Mouse (Mus musculus): Measurements from ENCODE around the gene Gab2.

Gab2 gene

GRCm38 (mm10) chr7:97314646-97315045, 233.3 kb downstream of the Gab2 start:
- DNase-seq (ENCODE audit: low spot score in 2 of 2) = no peak

GRCm38 (mm10) chr7:97315656-97316055, 234.3 kb downstream of the Gab2 start:
- no peak for DNase-seq (ENCODE audit: low spot score in 2 of 2)

- DNase-seq (ENCODE audit: low spot score in 2 of 2) = no peak
Observed at GRCm38 (mm10) chr7:97317706-97318105, 236.3 kb downstream of the Gab2 start.

GRCm38 (mm10) chr7:97324342-97324741, 243.0 kb downstream of the Gab2 start:
- DNase-seq (ENCODE audit: low spot score in 2 of 2) = no peak

DNA sequence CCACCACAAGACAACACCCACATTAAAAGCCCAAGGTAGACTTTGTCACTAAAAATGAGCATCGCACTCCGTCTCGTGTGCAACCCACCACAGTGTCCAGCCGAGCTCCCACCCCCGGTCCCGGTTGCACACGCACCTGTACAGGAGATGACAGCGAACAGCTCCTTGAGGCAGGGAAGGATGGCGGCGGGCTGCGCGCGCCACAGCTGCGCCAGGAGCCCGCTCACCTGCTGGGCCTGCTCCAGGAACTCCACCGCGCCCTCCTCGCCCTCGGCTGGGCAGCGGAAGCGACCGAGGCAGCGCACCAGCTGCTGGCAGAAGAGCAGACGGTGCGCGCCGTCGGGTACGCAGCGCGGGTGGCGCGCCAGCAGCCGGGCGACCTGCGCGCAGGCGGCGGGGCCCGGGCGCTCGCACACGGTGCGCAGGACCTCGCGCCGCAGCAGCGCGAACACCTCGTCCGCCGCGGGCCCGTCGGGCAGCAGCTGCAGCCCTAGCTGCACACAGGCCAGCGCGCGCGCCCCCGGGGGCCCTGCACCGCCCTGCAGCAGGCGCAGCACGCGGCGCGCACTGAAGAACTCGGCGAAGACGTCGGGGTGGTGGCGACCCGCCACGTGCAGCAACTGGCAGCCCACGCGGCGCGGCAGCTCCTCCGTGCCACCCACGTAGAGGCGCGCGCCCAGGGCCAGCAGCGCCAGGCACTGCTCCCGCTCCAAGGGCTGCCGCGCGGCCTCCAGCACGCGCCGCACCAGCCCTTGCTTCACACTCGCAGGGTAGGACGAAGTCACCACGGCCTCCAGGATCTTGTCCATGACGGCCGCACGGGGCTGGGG, 244.0 kb downstream of the Gab2 start:
- no peak for DNase-seq (ENCODE audit: low spot score in 2 of 2)

DNA sequence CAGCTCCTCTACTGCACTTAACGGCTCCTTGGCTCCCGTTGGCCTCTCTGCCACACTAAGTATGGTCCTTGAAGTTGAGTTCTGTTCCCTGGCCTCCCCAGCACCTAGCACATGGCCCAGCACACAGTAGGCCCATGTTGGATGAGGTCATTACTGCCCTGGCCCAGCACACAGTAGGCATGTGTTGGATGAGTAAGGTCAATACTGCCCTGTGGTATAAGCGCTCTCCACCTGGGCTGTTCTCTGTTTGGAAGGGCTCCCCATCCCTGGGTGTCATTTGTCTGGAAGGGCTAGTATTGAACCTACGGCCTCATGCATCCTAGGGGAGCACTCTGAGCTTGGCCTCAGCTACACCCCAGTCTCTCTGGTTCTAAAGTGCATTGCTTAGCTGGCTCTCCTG, 246.0 kb downstream of the Gab2 start:
- DNase-seq (ENCODE audit: low spot score in 2 of 2) = no peak

DNA sequence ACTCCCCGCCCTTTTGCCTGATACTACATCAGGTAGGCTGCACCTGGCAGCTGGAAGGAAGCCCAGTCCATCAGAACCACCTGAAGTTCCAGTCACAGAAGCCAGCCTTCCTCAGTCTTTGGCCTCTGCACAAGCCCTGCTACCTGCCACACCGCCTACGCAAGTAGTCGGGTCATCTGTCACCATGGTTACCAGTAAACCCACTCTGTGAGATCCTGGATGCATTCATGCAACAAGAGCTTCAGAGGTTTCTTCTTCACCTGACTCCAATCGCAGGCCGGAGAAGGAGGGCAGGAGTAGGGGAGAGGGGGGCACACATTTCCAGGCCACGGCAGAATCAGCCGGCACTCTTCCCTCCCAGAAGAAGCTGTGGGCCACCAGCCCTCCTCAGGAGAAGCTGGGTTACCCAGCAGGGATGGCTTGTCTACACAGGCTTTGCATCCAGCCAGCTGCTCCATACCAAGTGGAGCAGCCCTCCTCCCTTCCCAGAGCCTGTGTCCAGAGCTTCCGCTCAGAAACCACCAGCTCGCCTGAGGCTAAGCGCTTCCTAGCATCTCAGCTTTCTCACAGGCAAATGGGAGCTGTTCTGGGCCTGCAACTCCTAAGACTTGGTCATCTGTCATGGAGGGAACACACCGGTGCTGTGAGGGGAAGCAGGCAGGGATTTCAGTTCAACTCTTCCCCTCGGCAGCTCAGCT, 247.7 kb downstream of the Gab2 start:
- no peak for DNase-seq (ENCODE audit: low spot score in 2 of 2)

- DNase-seq (ENCODE audit: low spot score in 2 of 2) = no peak
Observed at GRCm38 (mm10) chr7:97329676-97330075, 248.3 kb downstream of the Gab2 start.

GRCm38 (mm10) chr7:97330931-97331645, 249.7 kb downstream of the Gab2 start:
- DNase-seq (ENCODE audit: low spot score in 2 of 2) = no peak

DNA sequence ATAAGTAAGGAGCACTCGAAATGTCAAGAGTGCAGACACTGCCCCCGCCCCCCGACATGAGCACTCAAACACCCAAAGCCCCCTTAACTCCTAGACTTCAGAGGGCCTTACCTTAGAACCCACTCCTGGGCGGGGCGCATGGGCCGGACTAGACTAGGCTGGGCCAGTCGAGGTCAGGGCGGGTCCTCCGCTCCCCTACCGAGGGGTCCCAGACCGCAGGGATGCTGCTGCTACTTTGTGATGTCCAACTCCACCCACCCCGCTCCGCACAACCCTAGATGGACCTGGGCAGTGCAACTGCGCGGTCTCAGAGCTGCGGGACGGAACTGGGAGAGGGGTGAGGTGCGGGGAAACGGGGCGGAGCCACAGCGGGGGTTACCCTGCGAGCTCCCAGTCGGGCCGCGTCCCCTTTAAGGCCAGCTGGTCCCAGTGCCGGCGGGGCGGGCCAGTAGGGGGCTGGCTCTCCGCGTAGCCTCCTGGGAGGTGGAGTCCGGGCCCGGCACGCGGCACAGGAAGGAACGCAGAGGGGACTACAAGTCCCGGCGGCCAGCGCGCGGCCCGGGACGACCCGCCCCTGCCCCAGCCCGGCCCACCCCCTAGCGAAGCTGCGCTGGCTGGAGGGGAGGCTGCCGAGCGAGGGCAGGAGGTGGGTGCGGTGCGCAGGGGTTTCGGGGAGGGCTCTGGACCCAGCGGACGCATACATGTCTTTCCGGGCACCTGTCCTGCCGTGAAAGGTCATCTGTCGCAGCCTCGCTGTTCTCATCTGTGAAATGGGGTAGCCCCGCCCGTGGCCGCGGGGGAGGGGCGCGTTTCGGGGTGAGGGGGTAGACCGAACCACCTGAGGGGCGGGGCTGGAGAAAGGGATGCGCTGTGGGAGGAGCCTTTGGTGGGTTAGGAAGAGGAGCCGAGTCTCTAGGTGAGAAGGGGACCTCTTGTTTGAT, 250.6 kb downstream of the Gab2 start, which contains the start of the genes Usp35 and Kctd21:
Usp35 (minus strand) TSS at position 295 of the 941 bp plus-strand sequence.
Kctd21 (plus strand) TSS at position 602 of the 941 bp plus-strand sequence.
- DNase-seq (ENCODE audit: low spot score in 2 of 2) = peak; percentile 90 to 95

- no peak for DNase-seq (ENCODE audit: low spot score in 2 of 2)
Observed at GRCm38 (mm10) chr7:97332667-97333041, 251.3 kb downstream of the Gab2 start.

GRCm38 (mm10) chr7:97333113-97333898, 251.9 kb downstream of the Gab2 start:
- no peak for DNase-seq (ENCODE audit: low spot score in 2 of 2)

DNA sequence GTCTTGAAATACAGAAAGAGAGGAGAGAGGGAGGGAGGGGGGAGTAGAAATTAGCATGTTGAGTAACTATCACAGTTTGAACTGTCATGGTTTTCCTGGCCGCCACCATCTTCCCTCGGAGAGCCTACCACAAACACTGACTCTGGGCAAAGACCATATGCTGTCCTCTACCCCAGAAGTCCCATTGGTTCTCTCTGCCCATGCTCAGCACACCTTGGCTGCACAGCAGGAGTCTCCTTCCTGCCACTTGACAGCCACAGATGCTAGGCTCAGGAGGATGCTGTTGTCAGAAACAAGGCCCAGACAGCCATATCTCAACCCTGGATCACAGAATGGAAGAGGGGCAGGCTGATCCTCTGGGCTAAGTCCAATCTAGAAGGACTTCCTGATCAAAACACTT, 253.0 kb downstream of the Gab2 start:
- no peak for DNase-seq (ENCODE audit: low spot score in 2 of 2)

DNA sequence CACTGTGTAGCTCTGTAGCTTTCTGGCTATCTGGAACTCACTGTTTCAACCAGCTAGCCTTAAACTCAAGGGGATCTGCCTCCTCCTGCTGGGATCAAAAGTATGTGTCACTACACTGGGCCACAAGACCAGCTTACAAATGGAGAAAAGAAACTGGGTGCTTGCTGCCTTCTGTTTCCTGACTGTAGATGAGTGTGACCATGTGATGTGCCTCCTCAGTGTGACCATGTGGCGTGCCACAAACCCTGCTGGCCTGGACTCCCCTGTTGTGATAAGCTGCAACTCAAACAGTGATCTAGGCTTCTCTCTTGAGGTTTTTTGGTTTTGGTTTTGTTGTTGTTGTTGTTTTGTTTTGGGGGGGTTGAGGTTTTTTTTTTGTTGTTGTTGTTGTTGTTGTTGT, 255.3 kb downstream of the Gab2 start:
- no peak for DNase-seq (ENCODE audit: low spot score in 2 of 2)

DNA sequence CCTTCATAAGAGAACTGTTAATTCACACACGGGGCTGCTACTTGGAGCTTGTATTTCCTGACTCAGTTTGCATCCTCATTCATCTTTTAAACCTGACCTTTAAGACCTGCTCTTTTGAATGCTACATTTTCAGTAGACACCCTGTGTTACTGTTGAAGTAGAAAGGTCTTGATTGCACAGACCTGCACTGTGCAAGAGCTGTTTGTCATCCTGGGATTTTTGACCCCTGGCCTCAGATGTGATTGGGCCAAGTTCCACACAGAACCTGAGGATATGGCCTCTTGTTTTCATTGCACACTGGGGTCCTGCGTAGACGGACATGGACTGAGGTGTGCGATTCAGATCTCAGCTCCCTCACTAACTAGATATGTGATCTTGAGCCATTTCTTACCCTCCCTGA, 257.2 kb downstream of the Gab2 start:
- DNase-seq (ENCODE audit: low spot score in 2 of 2) = no peak

DNA sequence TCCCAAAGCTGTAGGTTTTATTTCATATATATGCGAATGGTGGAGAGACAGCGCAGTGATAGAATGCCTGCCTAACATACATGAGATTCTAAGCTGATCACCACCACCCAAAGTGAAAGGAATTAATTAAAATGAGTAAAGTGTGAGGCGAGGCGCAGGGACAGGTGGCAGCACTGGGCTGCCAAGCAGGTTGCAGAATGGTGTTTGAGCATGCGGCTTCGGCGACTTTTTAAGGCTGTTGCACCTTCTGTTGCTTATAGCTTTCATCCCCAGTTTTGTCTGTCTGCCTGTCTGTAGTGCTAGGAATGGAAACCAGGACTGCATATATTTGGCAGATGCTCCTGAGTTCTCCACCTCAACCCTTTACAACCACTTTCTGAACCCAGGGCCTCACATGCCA, 258.2 kb downstream of the Gab2 start:
- no peak for DNase-seq (ENCODE audit: low spot score in 2 of 2)

- DNase-seq (ENCODE audit: low spot score in 2 of 2) = no peak
Observed at GRCm38 (mm10) chr7:97340907-97341849, 259.8 kb downstream of the Gab2 start.

DNA sequence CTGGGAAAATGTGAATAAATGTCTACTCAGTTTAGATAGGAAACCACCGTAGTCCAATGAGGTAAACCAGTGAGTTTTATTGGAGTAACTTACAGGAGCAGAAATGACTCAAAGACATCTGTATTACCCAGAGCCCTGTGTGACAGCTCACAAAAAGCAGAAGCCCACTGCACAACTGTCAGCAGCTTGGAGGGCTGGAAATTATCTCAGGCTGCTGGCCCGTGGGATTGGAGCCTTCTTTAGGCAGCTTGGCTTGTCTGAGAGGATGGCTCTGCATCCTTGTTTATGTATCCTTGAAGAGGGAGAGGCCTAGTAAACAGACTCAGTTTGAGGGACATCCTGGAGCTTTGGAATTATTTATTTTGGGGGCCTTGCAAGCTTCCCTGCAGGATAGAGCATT, 261.6 kb downstream of the Gab2 start:
- DNase-seq (ENCODE audit: low spot score in 2 of 2) = no peak

- DNase-seq (ENCODE audit: low spot score in 2 of 2) = no peak
Observed at GRCm38 (mm10) chr7:97344655-97345054, 263.3 kb downstream of the Gab2 start.

Data from spleen, postnatal 4 days (tissue).